ENCODE assay signal across 29 mouse cellular contexts in the genomic region with DNA sequence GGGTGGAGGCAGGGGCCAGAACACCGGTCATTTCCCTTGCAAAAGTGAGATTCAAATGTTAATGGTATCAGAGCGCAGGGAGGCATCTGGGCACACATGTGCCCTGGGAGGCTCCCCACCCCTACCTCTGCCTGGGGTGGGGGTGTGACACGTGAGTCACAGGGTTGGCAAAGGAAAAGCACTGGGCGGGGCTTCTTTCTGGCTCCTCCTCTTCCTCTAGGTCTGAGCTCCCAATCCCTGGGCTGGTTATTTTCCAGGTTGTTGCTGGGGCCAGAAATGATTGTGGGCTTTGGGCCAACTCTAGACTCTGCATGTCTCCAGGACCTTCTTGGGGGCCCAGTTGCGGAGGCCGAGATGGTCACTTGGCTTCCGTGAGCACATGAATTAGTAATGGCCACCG.
DNase-seq lines count a peak whose midpoint lies in the region; ATAC-seq and TF ChIP-seq lines count a peak whose summit lies in the region.
"Had no signal": no experiment of that assay in that cellular context is flagged by ENCODE, and none has a peak within 500 bp of the region (broad histone marks: within the 10 kb centered on the region; RNA-seq: fewer than 3 reads in every experiment).

No protein-coding gene starts in this region.

- 78% methylated on average over 8 of the region's 8 CpGs for WGBS in liver, embryonic 12.5 days (ENCODE audit: insufficient replicate concordance)
- WGBS in liver, postnatal 0 days (ENCODE audit: insufficient replicate concordance): 81% methylated on average over 8 of the region's 8 CpGs

- no peak overlapping the region for H3K9ac ChIP-seq in liver, embryonic 12.5 days
- H3K9ac ChIP-seq in liver, postnatal 0 days (replicated peaks): no peak overlapping the region
- H3K9ac ChIP-seq: embryonic facial prominence, embryonic 12.5 days; forebrain, embryonic 15.5 days; hindbrain, embryonic 12.5 days; intestine, embryonic 15.5 days; liver, embryonic 15.5 days; lung, embryonic 15.5 days; midbrain, embryonic 15.5 days; neural tube, embryonic 15.5 days; stomach, embryonic 15.5 days had no signal

- DNase-seq in adrenal gland, postnatal 14 days: peak; percentile 44
- no peak for DNase-seq in adrenal gland, adult 2 months
- DNase-seq in liver, postnatal 0 days: no peak
- DNase-seq in ES-CJ7 (ENCODE audit: low read depth, low spot score) (peak; percentile 78), R1 (ENCODE audit: low read depth, low spot score) (peak; percentile 82)
- DNase-seq in layer of hippocampus, postnatal 36 days: no peak
- no peak for DNase-seq in urinary bladder, postnatal 14 days (ENCODE audit: low spot score)
- DNase-seq: adrenal gland, adult 8-10 months; cerebellum, adult 8-10 months; embryo, embryonic 11 days; gastrocnemius, adult 2 months; heart, postnatal 14 days; kidney, adult 8-10 months; kidney, postnatal 4 days; liver; right cerebral cortex, postnatal 25 days had no signal

- H3K9me3 ChIP-seq in liver, embryonic 12.5 days (replicated peaks): no peaks in the 10 kb centered on the region
- H3K9me3 ChIP-seq in liver, postnatal 0 days (ENCODE audit: low read length): no peaks in the 10 kb centered on the region
- H3K9me3 ChIP-seq: embryonic facial prominence, embryonic 12.5 days; forebrain, embryonic 15.5 days; hindbrain, embryonic 12.5 days; intestine, embryonic 15.5 days; liver, embryonic 15.5 days; lung, embryonic 15.5 days; midbrain, embryonic 10.5 days; midbrain, embryonic 15.5 days; neural tube, embryonic 15.5 days; stomach, embryonic 15.5 days had no signal

- no peaks in the 10 kb centered on the region for H3K4me1 ChIP-seq in liver, embryonic 12.5 days
- H3K4me1 ChIP-seq in liver, postnatal 0 days (ENCODE audit: insufficient read depth): no peaks in the 10 kb centered on the region
- H3K4me1 ChIP-seq: embryonic facial prominence, embryonic 12.5 days; forebrain, embryonic 15.5 days; hindbrain, embryonic 12.5 days; intestine, embryonic 15.5 days; liver, embryonic 15.5 days; lung, embryonic 15.5 days; midbrain, embryonic 10.5 days; midbrain, embryonic 15.5 days; neural tube, embryonic 15.5 days; stomach, embryonic 15.5 days had no signal

- TF ChIP-seq CTCF in liver, postnatal 0 days (IDR thresholded peaks at IDR 0.05; ENCODE audit: low read depth): no peak

- H3K4me3 ChIP-seq in liver, embryonic 12.5 days: no peak overlapping the region
- H3K4me3 ChIP-seq in liver, postnatal 0 days (ENCODE audit: low read depth, low read length): no peak overlapping the region
- H3K4me3 ChIP-seq: embryonic facial prominence, embryonic 12.5 days; forebrain, embryonic 15.5 days; gastrocnemius, adult 2 months; hindbrain, embryonic 12.5 days; intestine, embryonic 15.5 days; liver, embryonic 15.5 days; lung, embryonic 15.5 days; midbrain, embryonic 10.5 days; midbrain, embryonic 15.5 days; neural tube, embryonic 15.5 days; stomach, embryonic 15.5 days had no signal

- TF ChIP-seq EP300 in liver, postnatal 0 days (IDR thresholded peaks at IDR 0.05; ENCODE audit: low read depth): no peak

- H3K27me3 ChIP-seq in liver, embryonic 12.5 days (replicated peaks): peaks cover 33% of the 10 kb centered on the region
- H3K27me3 ChIP-seq in liver, postnatal 0 days (ENCODE audit: insufficient read depth, low read length): no peaks in the 10 kb centered on the region
- H3K27me3 ChIP-seq: embryonic facial prominence, embryonic 12.5 days; forebrain, embryonic 15.5 days; hindbrain, embryonic 12.5 days; intestine, embryonic 15.5 days; lung, embryonic 15.5 days; midbrain, embryonic 15.5 days; neural tube, embryonic 15.5 days; stomach, embryonic 15.5 days had no signal

- peak; percentile 18; the same call in 1 of the 2 replicates for ATAC-seq in liver, embryonic 12.5 days
- ATAC-seq in liver, postnatal 0 days: no peak
- ATAC-seq: forebrain, embryonic 15.5 days; hindbrain, postnatal 0 days; intestine, embryonic 15.5 days; midbrain, embryonic 15.5 days had no signal

- H3K36me3 ChIP-seq in liver, embryonic 12.5 days: no peaks in the 10 kb centered on the region
- H3K36me3 ChIP-seq in liver, postnatal 0 days (replicated peaks; ENCODE audit: insufficient read depth, low read length): no peaks in the 10 kb centered on the region
- H3K36me3 ChIP-seq: embryonic facial prominence, embryonic 12.5 days; forebrain, embryonic 15.5 days; hindbrain, embryonic 12.5 days; intestine, embryonic 15.5 days; liver, embryonic 15.5 days; lung, embryonic 15.5 days; midbrain, embryonic 10.5 days; midbrain, embryonic 15.5 days; neural tube, embryonic 15.5 days; stomach, embryonic 15.5 days had no signal

- no peak overlapping the region for H3K4me2 ChIP-seq in liver, embryonic 12.5 days
- no peak overlapping the region for H3K4me2 ChIP-seq in liver, postnatal 0 days (ENCODE audit: low read depth, low read length)
- H3K4me2 ChIP-seq: embryonic facial prominence, embryonic 12.5 days; forebrain, embryonic 15.5 days; hindbrain, embryonic 12.5 days; intestine, embryonic 15.5 days; liver, embryonic 15.5 days; lung, embryonic 15.5 days; midbrain, embryonic 15.5 days; neural tube, embryonic 15.5 days; stomach, embryonic 15.5 days had no signal

- H3K27ac ChIP-seq in liver, embryonic 12.5 days: no peak overlapping the region
- no peak overlapping the region for H3K27ac ChIP-seq in liver, postnatal 0 days (ENCODE audit: low read depth)
- H3K27ac ChIP-seq: embryonic facial prominence, embryonic 12.5 days; forebrain, embryonic 15.5 days; gastrocnemius, adult 2 months; hindbrain, embryonic 12.5 days; hindbrain, postnatal 0 days; intestine, embryonic 15.5 days; kidney, postnatal 0 days; liver, embryonic 15.5 days; lung, embryonic 15.5 days; midbrain, embryonic 10.5 days; midbrain, embryonic 15.5 days; neural tube, embryonic 15.5 days; stomach, embryonic 15.5 days had no signal

Comparison
In these comparisons a context has a peak if more than half of its experiments do, and no peak if none do; other contexts are left out.
1. DNase-seq: peak in adrenal gland, postnatal 14 days (single experiment), ES-CJ7 (single experiment) and R1 (single experiment); none in adrenal gland, adult 2 months (single experiment), liver, postnatal 0 days (single experiment), layer of hippocampus, postnatal 36 days (0 of 2) and urinary bladder, postnatal 14 days (single experiment).